ENCODE assay signal across 11 mouse cellular contexts in the genomic region with DNA sequence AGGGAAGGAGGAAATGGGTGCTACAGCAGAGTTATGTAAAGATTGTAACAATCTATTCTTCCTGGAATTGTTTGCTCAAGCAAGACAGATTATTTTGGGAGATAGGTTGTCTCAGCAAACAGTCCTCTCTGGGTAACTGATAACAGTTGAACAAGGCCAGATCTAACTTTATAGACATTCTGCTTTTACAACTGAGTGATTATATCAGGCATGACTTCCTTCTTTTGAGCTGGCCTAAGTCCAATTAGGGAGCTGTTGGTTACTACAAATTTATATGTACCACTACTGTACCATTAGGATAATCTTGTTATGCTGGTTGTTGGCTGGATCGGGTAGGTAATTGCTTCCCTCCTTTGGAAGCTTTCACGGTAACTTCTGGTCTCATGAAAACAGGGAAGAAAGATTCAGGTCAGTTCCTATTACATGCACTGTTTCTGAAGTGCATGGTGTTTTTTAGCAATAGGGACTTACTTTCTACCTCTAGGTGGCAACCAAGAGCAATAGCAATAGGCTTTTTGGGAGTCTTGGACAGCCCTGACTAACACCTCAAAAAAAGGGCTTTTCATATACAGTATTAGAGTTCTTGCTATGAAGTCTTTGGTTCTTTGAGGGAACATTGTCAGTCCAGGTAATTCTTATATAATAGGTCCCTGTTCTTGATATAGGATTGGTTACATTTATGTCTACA.
A peak's percentile ranks its signal among the peaks of the same experiment; 100 is the strongest.
DNase-seq lines count a peak whose midpoint lies in the region; ATAC-seq and TF ChIP-seq lines count a peak whose summit lies in the region.
"Had no signal": no experiment of that assay in that cellular context is flagged by ENCODE, and none has a peak within 500 bp of the region (broad histone marks: within the 10 kb centered on the region; RNA-seq: fewer than 3 reads in every experiment).

No protein-coding gene starts in this region.

- H3K79me2 ChIP-seq in liver, adult 2 months (ENCODE audit: control insufficient read depth, insufficient read depth, low read length), result no peaks in the 10 kb centered on the region

- no peaks in the 10 kb centered on the region for H3K27me3 ChIP-seq in forebrain, postnatal 0 days (ENCODE audit: insufficient read depth, low read length)
- no peaks in the 10 kb centered on the region for H3K27me3 ChIP-seq in forebrain, embryonic 15.5 days
- H3K27me3 ChIP-seq in liver, adult 2 months (ENCODE audit: control insufficient read depth, insufficient read depth, low read length), result no peaks in the 10 kb centered on the region
- no peaks in the 10 kb centered on the region for H3K27me3 ChIP-seq in liver, embryonic 12.5 days (replicated peaks)
- H3K27me3 ChIP-seq: heart, embryonic 13.5 days had no signal

- peak; percentile 17 for DNase-seq in forebrain, postnatal 0 days
- DNase-seq in liver, adult 2 months (ENCODE audit: extremely low read depth, low read depth, low spot score), result peak; percentile 23
- peak; percentile 54 for DNase-seq in ZHBTc4 (ENCODE audit: low read depth, low spot score)
- peak; percentile 9 for DNase-seq in retina, adult 2 months (ENCODE audit: low read depth, low spot score)
- no peak for DNase-seq in cerebellum, postnatal 4 days (ENCODE audit: low spot score in 2 of 2)
- no peak for DNase-seq in gastrocnemius, postnatal 25 days
- DNase-seq: kidney, postnatal 4 days had no signal

- H3K27ac ChIP-seq in forebrain, postnatal 0 days (ENCODE audit: low read depth, low read length), result no peak overlapping the region
- H3K27ac ChIP-seq in forebrain, embryonic 15.5 days (replicated peaks), result no peak overlapping the region
- H3K27ac ChIP-seq in liver, adult 2 months (replicated peaks; ENCODE audit: insufficient read depth, low read depth, low read length), result no peak overlapping the region
- no peak overlapping the region for H3K27ac ChIP-seq in liver, embryonic 12.5 days
- H3K27ac ChIP-seq: heart, embryonic 13.5 days had no signal

- no peak overlapping the region for H3K9ac ChIP-seq in forebrain, postnatal 0 days
- no peak overlapping the region for H3K9ac ChIP-seq in forebrain, embryonic 15.5 days (replicated peaks)
- no peak overlapping the region for H3K9ac ChIP-seq in liver, adult 2 months (ENCODE audit: low read depth, low read length)
- no peak overlapping the region for H3K9ac ChIP-seq in liver, embryonic 12.5 days
- H3K9ac ChIP-seq: heart, embryonic 13.5 days had no signal

- no peak overlapping the region for H3K4me3 ChIP-seq in forebrain, postnatal 0 days (ENCODE audit: low read depth, low read length)
- no peak overlapping the region for H3K4me3 ChIP-seq in forebrain, embryonic 15.5 days
- H3K4me3 ChIP-seq in liver, adult 2 months (ENCODE audit: insufficient read depth, low read depth, low read length), result no peak overlapping the region
- H3K4me3 ChIP-seq in liver, embryonic 12.5 days, result no peak overlapping the region
- H3K4me3 ChIP-seq: heart, embryonic 13.5 days had no signal

- H3K4me1 ChIP-seq in forebrain, postnatal 0 days (ENCODE audit: insufficient read depth), result no peaks in the 10 kb centered on the region
- H3K4me1 ChIP-seq in forebrain, embryonic 15.5 days, result no peaks in the 10 kb centered on the region
- H3K4me1 ChIP-seq in liver, adult 2 months (ENCODE audit: control insufficient read depth, insufficient read depth, low read length), result no peaks in the 10 kb centered on the region
- H3K4me1 ChIP-seq in liver, embryonic 12.5 days, result no peaks in the 10 kb centered on the region
- H3K4me1 ChIP-seq: heart, embryonic 13.5 days had no signal

- H3K4me2 ChIP-seq in forebrain, postnatal 0 days (ENCODE audit: low read depth), result no peak overlapping the region
- no peak overlapping the region for H3K4me2 ChIP-seq in forebrain, embryonic 15.5 days (replicated peaks)
- H3K4me2 ChIP-seq in liver, embryonic 12.5 days, result no peak overlapping the region
- H3K4me2 ChIP-seq: heart, embryonic 13.5 days had no signal

- peak; percentile 58 for TF ChIP-seq CTCF in forebrain, postnatal 0 days (IDR thresholded peaks at IDR 0.05; ENCODE audit: low read depth)
- TF ChIP-seq CTCF in liver, adult 2 months (IDR thresholded peaks at IDR 0.05; ENCODE audit: low read depth, low read length), result no peak

- no peaks in the 10 kb centered on the region for H3K36me3 ChIP-seq in forebrain, postnatal 0 days (ENCODE audit: insufficient read depth)
- H3K36me3 ChIP-seq in forebrain, embryonic 15.5 days, result no peaks in the 10 kb centered on the region
- H3K36me3 ChIP-seq in liver, adult 2 months (ENCODE audit: control insufficient read depth, insufficient read depth, low read length), result no peaks in the 10 kb centered on the region
- no peaks in the 10 kb centered on the region for H3K36me3 ChIP-seq in liver, embryonic 12.5 days
- H3K36me3 ChIP-seq: heart, embryonic 13.5 days had no signal

- ATAC-seq in forebrain, postnatal 0 days, result no peak
- ATAC-seq in forebrain, embryonic 15.5 days (replicated peaks), result no peak
- no peak for ATAC-seq in liver, embryonic 12.5 days
- ATAC-seq: forebrain, embryonic 16.5 days had no signal

- WGBS in forebrain, postnatal 0 days, result 57% methylated on average over 2 of the region's 2 CpGs
- WGBS in forebrain, embryonic 15.5 days, result 60% methylated on average over 2 of the region's 2 CpGs
- WGBS in liver, adult 2 months, result 52% methylated on average over 2 of the region's 2 CpGs
- 45% methylated on average over 2 of the region's 2 CpGs for WGBS in liver, embryonic 12.5 days (ENCODE audit: insufficient replicate concordance)

- TF ChIP-seq POLR2A in liver, adult 2 months (IDR thresholded peaks at IDR 0.05; ENCODE audit: extremely low read depth, insufficient read depth, low read length), result no peak

- H3K9me3 ChIP-seq in forebrain, postnatal 0 days (ENCODE audit: low read length), result no peaks in the 10 kb centered on the region
- no peaks in the 10 kb centered on the region for H3K9me3 ChIP-seq in forebrain, embryonic 15.5 days
- no peaks in the 10 kb centered on the region for H3K9me3 ChIP-seq in liver, embryonic 12.5 days (replicated peaks)
- H3K9me3 ChIP-seq: heart, embryonic 13.5 days had no signal

Comparison
In these comparisons a context has a peak if more than half of its experiments do, and no peak if none do; other contexts are left out.
1. DNase-seq: peak in forebrain, postnatal 0 days (single experiment), liver, adult 2 months (single experiment), ZHBTc4 (single experiment) and retina, adult 2 months (single experiment); none in cerebellum, postnatal 4 days (0 of 2) and gastrocnemius, postnatal 25 days (single experiment).